Mouse (Mus musculus) CH12.LX (cell line): Measurements from ENCODE around the gene Socs5. TPM values are rescaled to one million over a fixed set of nuclear protein-coding genes. Genes with fewer than 3 reads are reported as not detected.

Source experiments
- DNase-seq: peaks from one replicate; pipeline ENCODE4 v3.0.0-alpha.2; 2013; ENCODE audit errors: extremely low read depth
- H3K27ac ChIP-seq: 2 replicates; pipeline ENCODE4 v1.5.1; 2012; ENCODE audit warnings: low read depth, mild to moderate bottlenecking, control low read depth, moderate library complexity; ENCODE audit not compliant: insufficient read depth
- H3K27me3 ChIP-seq: replicated peaks from 2 replicates; pipeline ENCODE3; 2012; ENCODE audit warnings: inconsistent platforms
- H3K36me3 ChIP-seq, 2 experiments: replicated peaks in 1 of 2; 2 replicates each; pipeline versions ENCODE3 to v1.6.1; 2012; ENCODE audit warnings: inconsistent platforms in 1 of 2, low read length in 1 of 2, mild to moderate bottlenecking in 1 of 2, mixed read lengths in 1 of 2, moderate library complexity in 1 of 2; ENCODE audit not compliant: control insufficient read depth in 1 of 2, insufficient read depth in 1 of 2
- H3K4me1 ChIP-seq, 2 experiments: 2 replicates each; pipeline ENCODE4 v1.6.1; 2012; ENCODE audit warnings: inconsistent platforms in 1 of 2, moderate library complexity in 1 of 2; ENCODE audit not compliant: insufficient read depth in 2 of 2, control insufficient read depth in 1 of 2
- H3K4me2 ChIP-seq: 2 replicates; pipeline ENCODE4 v1.6.1; 2012; ENCODE audit warnings: low read depth, mild to moderate bottlenecking, control low read depth; ENCODE audit not compliant: poor library complexity, insufficient read depth, severe bottlenecking
- H3K4me3 ChIP-seq, 3 experiments: fragments of 150-350 bp in 1 of 3; sonication (generic) in 1 of 3; replicated peaks in 1 of 3; 2 replicates each; pipeline versions ENCODE3 to v1.5.1; 2011 to 2012; ENCODE audit warnings: low read depth in 2 of 3, low read length in 2 of 3, mild to moderate bottlenecking in 2 of 3, moderate library complexity in 2 of 3, control low read depth in 1 of 3, improper control_type of control experiment in 1 of 3, inconsistent platforms in 1 of 3, mixed read lengths in 1 of 3; ENCODE audit not compliant: poor library complexity in 1 of 3
- H3K79me2 ChIP-seq: replicated peaks from 2 replicates; pipeline ENCODE4 v1.6.1; 2012; ENCODE audit warnings: mild to moderate bottlenecking, moderate library complexity; ENCODE audit not compliant: control insufficient read depth, poor library complexity, insufficient read depth, severe bottlenecking; ENCODE audit errors: extremely low read depth
- H3K9ac ChIP-seq: 2 replicates; pipeline ENCODE4 v1.6.1; 2012; ENCODE audit warnings: low read depth, mild to moderate bottlenecking, control low read depth, moderate library complexity; ENCODE audit not compliant: insufficient read depth
- H3K9me3 ChIP-seq: replicated peaks from 2 replicates; pipeline ENCODE3; 2012; ENCODE audit warnings: low read length, inconsistent platforms, mixed read lengths
- BHLHE40 ChIP-seq: IDR thresholded peaks from 2 replicates; pipeline ENCODE4 v1.6.1; 2011; ENCODE audit warnings: mild to moderate bottlenecking, low read depth, low read length, improper control_type of control experiment
- CHD2 ChIP-seq: IDR thresholded peaks from 2 replicates; pipeline ENCODE4 v1.6.1; 2011; ENCODE audit warnings: low read length, improper control_type of control experiment
- CTCF ChIP-seq, 2 experiments: IDR thresholded peaks in 1 of 2; conservative IDR thresholded peaks in 1 of 2; 2 replicates each; pipeline ENCODE4 v1.5.1; 2011 to 2012; ENCODE audit warnings: low read depth in 2 of 2, low read length in 2 of 2, improper control_type of control experiment in 1 of 2, inconsistent platforms in 1 of 2, mild to moderate bottlenecking in 1 of 2, moderate library complexity in 1 of 2
- EP300 ChIP-seq: IDR thresholded peaks from 2 replicates; pipeline ENCODE4 v1.6.1; 2011; ENCODE audit warnings: low read length, improper control_type of control experiment
- ETS1 ChIP-seq: conservative IDR thresholded peaks from 2 replicates; pipeline ENCODE4 v1.6.1; 2012; ENCODE audit warnings: low read depth, mild to moderate bottlenecking, inconsistent platforms, low read length, improper control_type of control experiment, moderate library complexity
- GABPA ChIP-seq: IDR thresholded peaks from 2 replicates; pipeline ENCODE4 v1.6.1; 2012; ENCODE audit warnings: low read depth, low read length, improper control_type of control experiment, inconsistent platforms; ENCODE audit not compliant: insufficient replicate concordance
- HCFC1 ChIP-seq: IDR thresholded peaks from 2 replicates; pipeline ENCODE4 v1.6.1; 2012; ENCODE audit warnings: low read depth, mild to moderate bottlenecking, inconsistent platforms, low read length, improper control_type of control experiment
- IRF4 ChIP-seq: IDR thresholded peaks from 2 replicates; pipeline ENCODE4 v1.6.1; 2014; ENCODE audit warnings: low read depth, mild to moderate bottlenecking, inconsistent platforms, low read length, improper control_type of control experiment
- MAX ChIP-seq: IDR thresholded peaks from 2 replicates; pipeline ENCODE4 v1.6.1; 2011; ENCODE audit warnings: low read length, improper control_type of control experiment
- MAZ ChIP-seq: IDR thresholded peaks from 2 replicates; pipeline ENCODE4 v1.6.1; 2012; ENCODE audit warnings: low read depth, mild to moderate bottlenecking, inconsistent platforms, low read length, improper control_type of control experiment, moderate library complexity
- MXI1 ChIP-seq: IDR thresholded peaks from 2 replicates; pipeline ENCODE4 v1.6.1; 2011; ENCODE audit warnings: mild to moderate bottlenecking, low read depth, low read length, improper control_type of control experiment
- NRF1 ChIP-seq: IDR thresholded peaks from 2 replicates; pipeline ENCODE4 v1.6.1; 2014; ENCODE audit warnings: low read depth, mild to moderate bottlenecking, inconsistent platforms, low read length, improper control_type of control experiment, moderate library complexity
- POLR2AphosphoS2 ChIP-seq: IDR thresholded peaks from 2 replicates; pipeline ENCODE4 v1.6.1; 2011; ENCODE audit warnings: low read depth, low read length, improper control_type of control experiment
- RAD21 ChIP-seq: IDR thresholded peaks from 2 replicates; pipeline ENCODE4 v1.6.1; 2011; ENCODE audit warnings: low read depth, mild to moderate bottlenecking, low read length, improper control_type of control experiment, moderate library complexity
- RCOR1 ChIP-seq: conservative IDR thresholded peaks from 2 replicates; pipeline ENCODE4 v1.6.1; 2012; ENCODE audit warnings: low read depth, mild to moderate bottlenecking, inconsistent platforms, low read length, improper control_type of control experiment
- SMC3 ChIP-seq: IDR thresholded peaks from 2 replicates; pipeline ENCODE4 v1.6.1; 2011; ENCODE audit warnings: low read depth, low read length, improper control_type of control experiment
- TCF12 ChIP-seq: IDR thresholded peaks from 2 replicates; pipeline ENCODE4 v1.6.1; 2014; ENCODE audit warnings: low read depth, mild to moderate bottlenecking, inconsistent platforms, low read length, improper control_type of control experiment
- USF1 ChIP-seq: IDR thresholded peaks from 2 replicates; pipeline ENCODE4 v1.6.1; 2014; ENCODE audit warnings: low read depth, mild to moderate bottlenecking, inconsistent platforms, low read length, improper control_type of control experiment
- USF2 ChIP-seq: conservative IDR thresholded peaks from 2 replicates; pipeline ENCODE4 v1.6.1; 2011; ENCODE audit warnings: low read depth, low read length, improper control_type of control experiment
- ZC3H11A ChIP-seq: IDR thresholded peaks from 2 replicates; pipeline ENCODE4 v1.6.1; 2012; ENCODE audit warnings: low read depth, mild to moderate bottlenecking, inconsistent platforms, low read length, improper control_type of control experiment
- ZMIZ1 ChIP-seq: IDR thresholded peaks from 2 replicates; pipeline ENCODE4 v1.6.1; 2012; ENCODE audit warnings: low read depth, mild to moderate bottlenecking, inconsistent platforms, low read length, improper control_type of control experiment
- ZNF384 ChIP-seq: IDR thresholded peaks from 2 replicates; pipeline ENCODE4 v1.6.1; 2012; ENCODE audit warnings: low read depth, low read length, improper control_type of control experiment, inconsistent platforms
- dilution Hi-C: fragments of 300-500 bp; cut with MboI; formaldehyde crosslinking; loops from 2 replicates; pipeline ENCODE4 v1.14.3; 2020; ENCODE audit warnings: low sequenced_read_pairs; ENCODE audit not compliant: extremely low pct_unique_long_range_greater_than_20kb, extremely low pct_ligation_motif_present
- in situ Hi-C: fragments of 300-500 bp; cut with MboI; formaldehyde crosslinking; loops from 3 replicates; pipeline ENCODE4 v1.14.3; 2019; ENCODE audit warnings: low sequenced_read_pairs, low pct_ligation_motif_present, low pct_unique_long_range_greater_than_20kb, mixed read lengths
- polyA plus RNA-seq: library from polyadenylated mRNA; unstranded; fragments of >175 nt; gene quantifications from 2 replicates; pipeline ENCODE4 v1.2.1, GENCODE M21; 2012; ENCODE audit warnings: low read depth; ENCODE audit not compliant: insufficient read length
- total RNA-seq, 2 experiments: library from RNA; depleted of rRNA; stranded (reverse); fragments of 300-350 nt in 1 of 2; fragments of >200 nt in 1 of 2; gene quantifications; 2 replicates each; pipeline ENCODE4 v1.2.3; 2012 to 2014

Socs5 gene
- total and polyA plus RNA-seq, 3 experiments = 0.52 to 0.85 (median 0.80) TPM

- H3K27ac ChIP-seq = no peak overlapping the region
- in situ Hi-C loops = no loop called here
- no peak for DNase-seq
Measured at GRCm38 (mm10) chr17:87133823-87134222, 26.3 kb downstream of the Socs5 start.

GRCm38 (mm10) chr17:87134631-87135030 is 27.2 kb downstream of the Socs5 start:
- in situ Hi-C loops (no loop called here), dilution Hi-C loops (no loop called here)
- no peak for TF ChIP-seq TCF12
- no peak for TF ChIP-seq NRF1
- TF ChIP-seq MAX = no peak
- no peak for TF ChIP-seq ETS1
- TF ChIP-seq USF1 = no peak
- no peak for TF ChIP-seq HCFC1
- no peak for TF ChIP-seq MXI1
- no peak for TF ChIP-seq USF2
- TF ChIP-seq RCOR1 = no peak
- no peak for TF ChIP-seq SMC3
- no peak for TF ChIP-seq IRF4
- TF ChIP-seq CTCF (conservative IDR thresholded peaks at IDR 0.05 in 1 of 2, IDR thresholded peaks at IDR 0.05 in 1 of 2; ENCODE audit: low read depth in 2 of 2, low read length in 2 of 2) = no peak
- TF ChIP-seq GABPA = no peak
- TF ChIP-seq CHD2 = no peak
- no peak for TF ChIP-seq ZNF384
- no peak for TF ChIP-seq ZC3H11A
- TF ChIP-seq, all 38 proteins: peak for 0
- peaks cover 0 to 5% of the 10 kb centered on the region in 2 experiments for H3K36me3 ChIP-seq
- no peak overlapping the region for H3K4me2 ChIP-seq
- no peaks in the 10 kb centered on the region for H3K79me2 ChIP-seq
- no peak overlapping the region for H3K4me3 ChIP-seq
- no peaks in the 10 kb centered on the region for H3K4me1 ChIP-seq
- H3K27ac ChIP-seq = no peak overlapping the region
- H3K27me3 ChIP-seq = no peaks in the 10 kb centered on the region
- DNase-seq = no peak
- no peaks in the 10 kb centered on the region for H3K9me3 ChIP-seq
- no peak overlapping the region for H3K9ac ChIP-seq

More at GRCm38 (mm10) chr17:87133823-87134222, 26.3 kb downstream of the Socs5 start:
- Histone ChIP-seq H3K9ac (no peak overlapping the region), H3K4me1 (no peaks in the 10 kb centered on the region), H3K4me2 (no peak overlapping the region), H3K79me2 (no peaks in the 10 kb centered on the region), H3K36me3 (peaks cover 0 to 5% of the 10 kb centered on the region in 2 experiments), H3K4me3 (no peak overlapping the region), H3K9me3 (no peaks in the 10 kb centered on the region), H3K27me3 (no peaks in the 10 kb centered on the region)
- TF ChIP-seq ZMIZ1 (no peak), ZNF384 (no peak), MAZ (no peak), IRF4 (no peak), NRF1 (no peak), GABPA (no peak), EP300 (no peak), USF2 (no peak), RAD21 (no peak), POLR2AphosphoS2 (no peak), BHLHE40 (no peak)
- dilution Hi-C loops = no loop called here
